9 mouse cellular contexts compared by ENCODE assay signal in the genomic region with DNA sequence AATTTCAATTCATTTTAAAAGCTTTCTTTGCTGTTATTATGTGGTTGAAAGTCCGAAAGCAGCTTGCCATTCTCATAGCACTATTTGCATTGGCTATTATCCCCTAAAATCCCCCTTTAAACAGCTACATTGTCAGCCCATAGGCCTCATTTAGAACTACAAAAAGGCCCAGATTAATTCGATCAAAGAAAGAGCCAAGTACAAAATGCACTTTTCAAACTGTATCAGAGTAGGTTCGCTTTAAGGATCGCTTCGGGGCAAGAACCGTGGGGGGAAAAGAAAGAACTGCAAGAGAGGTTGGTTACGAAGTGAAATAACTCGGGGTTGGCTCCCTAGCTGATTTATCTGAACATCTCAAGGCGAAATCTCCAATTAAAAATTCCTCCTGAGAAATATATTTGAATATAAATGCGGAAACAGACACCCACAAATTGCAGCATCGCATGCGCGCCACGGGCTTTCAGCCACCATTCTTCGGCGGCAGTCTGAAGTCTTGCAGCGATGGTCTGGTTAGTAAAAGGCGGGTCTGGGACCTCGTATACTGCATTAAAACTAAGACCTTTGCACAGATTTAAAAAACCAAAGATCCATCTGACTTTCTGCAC. TPM values are rescaled to one million over a fixed set of nuclear protein-coding genes. Genes with fewer than 3 reads are reported as not detected.
A peak's percentile ranks its signal among the peaks of the same experiment; 100 is the strongest.
DNase-seq lines count a peak whose midpoint lies in the region; ATAC-seq and TF ChIP-seq lines count a peak whose summit lies in the region.
"Had no signal": no experiment of that assay in that cellular context is flagged by ENCODE, and none has a peak within 500 bp of the region (broad histone marks: within the 10 kb centered on the region; RNA-seq: fewer than 3 reads in every experiment).

No protein-coding gene starts in this region.

- no peak for TF ChIP-seq CTCF in layer of hippocampus, adult 2 months (conservative IDR thresholded peaks at IDR 0.05)

- no peak for DNase-seq in layer of hippocampus, adult 2 months (ENCODE audit: low spot score in 2 of 2)
- no peak for DNase-seq in layer of hippocampus, adult 9-11 months
- no peak for DNase-seq in gastrocnemius, postnatal 14 days
- DNase-seq in kidney, postnatal 14 days: no peak

- ATAC-seq in granulocyte monocyte progenitor cell, adult 5-6 weeks (replicated peaks; ENCODE audit: poor library complexity, severe bottlenecking): peak; percentile 52
- ATAC-seq in liver, embryonic 15.5 days (ENCODE audit: insufficient read depth): no peak
- no peak for ATAC-seq in stomach, embryonic 16.5 days (ENCODE audit: insufficient read depth, low FRiP score)

- H3K9me3 ChIP-seq in liver, embryonic 15.5 days (replicated peaks): no peaks in the 10 kb centered on the region
- 0 out of 2 replicates have a peak, but pooled peaks cover 3% of the 10 kb centered on the region for H3K9me3 ChIP-seq in stomach, embryonic 16.5 days (replicated peaks; ENCODE audit: control insufficient read depth, low read length)

- 0 out of 2 replicates have a peak overlapping the region, but pooled peaks have one; percentile 5 for H3K27ac ChIP-seq in layer of hippocampus, adult 2 months
- H3K27ac ChIP-seq in brown adipose tissue, adult 24 weeks (replicated peaks; ENCODE audit: low read depth, low read length): no peak overlapping the region
- H3K27ac ChIP-seq in liver, embryonic 15.5 days (replicated peaks): no peak overlapping the region
- no peak overlapping the region for H3K27ac ChIP-seq in stomach, embryonic 16.5 days (ENCODE audit: low read length)

- 3% methylated on average over 19 of the region's 19 CpGs for WGBS in liver, embryonic 15.5 days (ENCODE audit: insufficient replicate concordance)
- WGBS in stomach, embryonic 16.5 days: 6% methylated on average over 19 of the region's 19 CpGs

- intact Hi-C loops in gastrocnemius, postnatal 14 days (cut with DNase I; ENCODE audit: low total_unique reads): no loop called here

- peak overlapping the region; percentile 60 for H3K4me2 ChIP-seq in liver, embryonic 15.5 days
- peak overlapping the region; percentile 78 for H3K4me2 ChIP-seq in stomach, embryonic 16.5 days (ENCODE audit: low read depth, low read length)

- H3K9ac ChIP-seq in liver, embryonic 15.5 days: no peak overlapping the region
- peak overlapping the region; percentile 36 for H3K9ac ChIP-seq in stomach, embryonic 16.5 days (ENCODE audit: low read length)

- H3K36me3 ChIP-seq in liver, embryonic 15.5 days (replicated peaks): no peaks in the 10 kb centered on the region
- H3K36me3 ChIP-seq in stomach, embryonic 16.5 days (ENCODE audit: control insufficient read depth, insufficient read depth, low read length): no peaks in the 10 kb centered on the region

- peaks cover 48% of the 10 kb centered on the region for H3K27me3 ChIP-seq in liver, embryonic 15.5 days
- H3K27me3 ChIP-seq in stomach, embryonic 16.5 days (ENCODE audit: control insufficient read depth, insufficient read depth, low read length): peaks cover 14% of the 10 kb centered on the region

- H3K4me1 ChIP-seq in brown adipose tissue, adult 24 weeks (ENCODE audit: control insufficient read depth, insufficient read depth, insufficient read length, low read length): peaks cover 2% of the 10 kb centered on the region; the same call in 1 of the 2 replicates
- peaks cover 8% of the 10 kb centered on the region; the same call in 1 of the 2 replicates for H3K4me1 ChIP-seq in liver, embryonic 15.5 days (replicated peaks)
- H3K4me1 ChIP-seq in stomach, embryonic 16.5 days (ENCODE audit: control insufficient read depth, insufficient read depth, low read length): no peaks in the 10 kb centered on the region

- H3K4me3 ChIP-seq in layer of hippocampus, adult 2 months: peak overlapping the region; percentile 56
- H3K4me3 ChIP-seq in brown adipose tissue, adult 24 weeks (ENCODE audit: insufficient read depth, low read depth, low read length): peak overlapping the region; percentile 63
- H3K4me3 ChIP-seq in liver, embryonic 15.5 days (replicated peaks): peak overlapping the region; percentile 40
- H3K4me3 ChIP-seq in stomach, embryonic 16.5 days (replicated peaks; ENCODE audit: low read length): peak overlapping the region; percentile 49

RNA-seq across cellular contexts. Expression of gene Zfp800, which starts 0.8 kb away (rescaled TPM):
- 10 to 100 TPM; 20.7 to 25.7 TPM for total RNA-seq in layer of hippocampus, adult 2 months (2021)
- 6.8 and 11.5 TPM in 2 replicates for polyA plus RNA-seq in brown adipose tissue, adult 24 weeks (2012; ENCODE audit: insufficient read depth, insufficient read length, missing spikeins)
- total RNA-seq in granulocyte monocyte progenitor cell, adult 5-6 weeks (2014; fragmentation: Nextera tagmentation): 35.8 and 48.4 TPM in 2 replicates
- total RNA-seq in granulocyte monocyte progenitor cell, adult 5-6 weeks (2017): 54.5 and 58.2 TPM in 2 replicates
- polyA plus RNA-seq in liver, embryonic 15.5 days (2015; fragmentation: Nextera tagmentation; extraction: Ambion mirVana): 23.4 and 25.6 TPM in 2 replicates
- 15.2 and 17.6 TPM in 2 replicates for polyA plus RNA-seq in stomach, embryonic 16.5 days (2015; fragmentation: Nextera tagmentation; extraction: Ambion mirVana)
- total RNA-seq in gastrocnemius, postnatal 14 days (2021): 1 to 10 TPM; 5.6 to 6.0 TPM

RNA-seq across cellular contexts. Expression of gene Arf5, which starts 26.4 kb away (rescaled TPM):
- total RNA-seq in layer of hippocampus, adult 2 months (2021): 100 to 1,000 TPM; 285 to 294 TPM
- polyA plus RNA-seq in brown adipose tissue, adult 24 weeks (2012; ENCODE audit: insufficient read depth, insufficient read length, missing spikeins): 65.6 and 67.5 TPM in 2 replicates
- 34.4 and 53.3 TPM in 2 replicates for total RNA-seq in granulocyte monocyte progenitor cell, adult 5-6 weeks (2014; fragmentation: Nextera tagmentation)
- 42.1 and 59.1 TPM in 2 replicates for total RNA-seq in granulocyte monocyte progenitor cell, adult 5-6 weeks (2017)
- polyA plus RNA-seq in liver, embryonic 15.5 days (2015; fragmentation: Nextera tagmentation; extraction: Ambion mirVana): 406 and 425 TPM in 2 replicates
- polyA plus RNA-seq in stomach, embryonic 16.5 days (2015; fragmentation: Nextera tagmentation; extraction: Ambion mirVana): 279 and 286 TPM in 2 replicates
- total RNA-seq in gastrocnemius, postnatal 14 days (2021): 10 to 100 TPM; 97.7 to 99.2 TPM

RNA-seq across cellular contexts. Expression of gene Fscn3, which starts 30.6 kb away (rescaled TPM):
- not detected for total RNA-seq in layer of hippocampus, adult 2 months (2021)
- not detected in 2 replicates for polyA plus RNA-seq in brown adipose tissue, adult 24 weeks (2012; ENCODE audit: insufficient read depth, insufficient read length, missing spikeins)
- not detected in 2 replicates for total RNA-seq in granulocyte monocyte progenitor cell, adult 5-6 weeks (2014; fragmentation: Nextera tagmentation)
- not detected in 2 replicates for total RNA-seq in granulocyte monocyte progenitor cell, adult 5-6 weeks (2017)
- 0.32 and 0.70 TPM in 2 replicates for polyA plus RNA-seq in liver, embryonic 15.5 days (2015; fragmentation: Nextera tagmentation; extraction: Ambion mirVana)
- 0.13 TPM in 1 of 2 replicates, not detected in the other for polyA plus RNA-seq in stomach, embryonic 16.5 days (2015; fragmentation: Nextera tagmentation; extraction: Ambion mirVana)
- total RNA-seq in gastrocnemius, postnatal 14 days (2021): not detected

RNA-seq across cellular contexts. Expression of gene Gcc1, which starts 31.2 kb away (rescaled TPM):
- total RNA-seq in layer of hippocampus, adult 2 months (2021): 10 to 100 TPM; 17.9 to 23.0 TPM
- polyA plus RNA-seq in brown adipose tissue, adult 24 weeks (2012; ENCODE audit: insufficient read depth, insufficient read length, missing spikeins): 4.1 and 5.7 TPM in 2 replicates
- 7.0 TPM in 2 replicates for total RNA-seq in granulocyte monocyte progenitor cell, adult 5-6 weeks (2014; fragmentation: Nextera tagmentation)
- total RNA-seq in granulocyte monocyte progenitor cell, adult 5-6 weeks (2017): 10.9 and 11.2 TPM in 2 replicates
- 3.6 TPM in 2 replicates for polyA plus RNA-seq in liver, embryonic 15.5 days (2015; fragmentation: Nextera tagmentation; extraction: Ambion mirVana)
- polyA plus RNA-seq in stomach, embryonic 16.5 days (2015; fragmentation: Nextera tagmentation; extraction: Ambion mirVana): 10.0 and 13.5 TPM in 2 replicates
- total RNA-seq in gastrocnemius, postnatal 14 days (2021): 1 to 10 TPM; 5.4 to 5.7 TPM

RNA-seq across cellular contexts. Expression of gene Pax4, which starts 52.2 kb away (rescaled TPM):
- total RNA-seq in layer of hippocampus, adult 2 months (2021): not detected
- polyA plus RNA-seq in brown adipose tissue, adult 24 weeks (2012; ENCODE audit: insufficient read depth, insufficient read length, missing spikeins): not detected in 2 replicates
- total RNA-seq in granulocyte monocyte progenitor cell, adult 5-6 weeks (2014; fragmentation: Nextera tagmentation): not detected in 2 replicates
- total RNA-seq in granulocyte monocyte progenitor cell, adult 5-6 weeks (2017): not detected in 2 replicates
- not detected in 2 replicates for polyA plus RNA-seq in liver, embryonic 15.5 days (2015; fragmentation: Nextera tagmentation; extraction: Ambion mirVana)
- polyA plus RNA-seq in stomach, embryonic 16.5 days (2015; fragmentation: Nextera tagmentation; extraction: Ambion mirVana): 1.1 and 1.2 TPM in 2 replicates
- not detected for total RNA-seq in gastrocnemius, postnatal 14 days (2021)
- total RNA-seq: neutrophil, adult 5-6 weeks had no signal
